Mouse (Mus musculus): ENCODE results near the gene Fuk.

DNA sequence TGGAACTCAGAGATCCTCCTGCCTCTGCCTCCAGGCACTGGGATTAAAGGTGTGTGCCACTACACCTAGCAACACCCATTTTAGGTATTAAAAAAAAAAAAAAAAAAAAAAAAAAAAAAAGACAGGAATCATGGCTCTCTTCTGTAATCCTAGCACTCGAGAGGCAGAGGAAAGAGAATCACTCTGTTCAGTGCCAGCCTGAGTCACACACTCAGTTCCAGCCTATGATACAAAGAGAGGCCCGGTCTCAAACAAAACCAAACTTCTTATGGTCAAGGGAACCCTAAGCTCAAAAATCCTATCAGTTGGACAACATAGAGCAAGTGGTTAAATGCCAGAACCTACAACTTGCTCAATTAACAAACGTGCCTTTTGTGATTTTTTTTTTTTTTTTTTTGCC is 57.3 kb downstream of the Fuk start:
- TF ChIP-seq CTCF (IDR thresholded peaks at IDR 0.05; ENCODE audit: insufficient read depth, low read depth, low read length): no peak
- TF ChIP-seq POLR2A (IDR thresholded peaks at IDR 0.05; ENCODE audit: insufficient read depth, low read depth, low read length): no peak

All from olfactory bulb, adult 2 months (tissue).